Mouse (Mus musculus): ENCODE measurements around the gene Ccdc157. TPM values are rescaled to one million over a fixed set of nuclear protein-coding genes. Genes with fewer than 3 reads are reported as not detected.

Gene Ccdc157
- polyA plus RNA-seq, 1 experiment from 2014 or later, result 0.62 TPM

GRCm38 (mm10) chr11:4158676-4159075 lies 1.4 kb downstream of the Ccdc157 start:
- peaks cover 31% of the 10 kb centered on the region for H3K79me2 ChIP-seq (ENCODE audit: inconsistent target)
- no peak overlapping the region for H3K27ac ChIP-seq
- peaks cover 11% of the 10 kb centered on the region; the same call in 1 of the 2 replicates for H3K36me3 ChIP-seq (ENCODE audit: inconsistent target)
- no peak overlapping the region for H3K4me3 ChIP-seq (ENCODE audit: inconsistent target)
- 96% methylated on average over 3 of the region's 3 CpGs for WGBS (ENCODE audit: missing documents)

- no peak overlapping the region for H3K27ac ChIP-seq
- no peak overlapping the region for H3K4me3 ChIP-seq (ENCODE audit: inconsistent target)
- H3K36me3 ChIP-seq (ENCODE audit: inconsistent target), result no peaks in the 10 kb centered on the region
- 95% methylated on average over 5 of the region's 5 CpGs for WGBS (ENCODE audit: missing documents)
- peaks cover 1% of the 10 kb centered on the region for H3K79me2 ChIP-seq (ENCODE audit: inconsistent target)
Observed at GRCm38 (mm10) chr11:4155641-4156040, 4.5 kb downstream of the Ccdc157 start.

- H3K36me3 ChIP-seq (ENCODE audit: inconsistent target), result no peaks in the 10 kb centered on the region
- H3K27ac ChIP-seq, result no peak overlapping the region
- H3K4me3 ChIP-seq (ENCODE audit: inconsistent target), result no peak overlapping the region
- 87% methylated on average over 7 of the region's 7 CpGs for WGBS (ENCODE audit: missing documents)
- H3K79me2 ChIP-seq (ENCODE audit: inconsistent target), result no peaks in the 10 kb centered on the region
Observed at GRCm38 (mm10) chr11:4153694-4154093, 6.4 kb downstream of the Ccdc157 start.

GRCm38 (mm10) chr11:4149886-4150285 lies 10.2 kb downstream of the Ccdc157 start:
- Histone ChIP-seq H3K36me3 (ENCODE audit: inconsistent target) (no peaks in the 10 kb centered on the region), H3K79me2 (ENCODE audit: inconsistent target) (no peaks in the 10 kb centered on the region), H3K27ac (no peak overlapping the region), H3K4me3 (ENCODE audit: inconsistent target) (no peak overlapping the region)
- WGBS (ENCODE audit: missing documents), result 93% methylated on average over 5 of the region's 6 CpGs

GRCm38 (mm10) chr11:4148536-4149156 lies 11.4 kb downstream of the Ccdc157 start:
- WGBS (ENCODE audit: missing documents), result 90% methylated on average over 9 of the region's 9 CpGs

GRCm38 (mm10) chr11:4148120-4148519 lies 12.0 kb downstream of the Ccdc157 start:
- 100% methylated on average over 1 of the region's 5 CpGs for WGBS (ENCODE audit: missing documents)
- no peaks in the 10 kb centered on the region for H3K36me3 ChIP-seq (ENCODE audit: inconsistent target)
- no peaks in the 10 kb centered on the region for H3K79me2 ChIP-seq (ENCODE audit: inconsistent target)
- H3K4me3 ChIP-seq (ENCODE audit: inconsistent target), result no peak overlapping the region
- no peak overlapping the region for H3K27ac ChIP-seq

More at GRCm38 (mm10) chr11:4148536-4149156, 11.4 kb downstream of the Ccdc157 start:
- Histone ChIP-seq H3K27ac (no peak overlapping the region), H3K79me2 (ENCODE audit: inconsistent target) (no peaks in the 10 kb centered on the region), H3K36me3 (ENCODE audit: inconsistent target) (no peaks in the 10 kb centered on the region), H3K4me3 (ENCODE audit: inconsistent target) (no peak overlapping the region)

- 99% methylated on average over 10 of the region's 10 CpGs for WGBS (ENCODE audit: missing documents)
- H3K27ac ChIP-seq, result no peak overlapping the region
- no peaks in the 10 kb centered on the region for H3K79me2 ChIP-seq (ENCODE audit: inconsistent target)
- peaks cover 4% of the 10 kb centered on the region for H3K36me3 ChIP-seq (ENCODE audit: inconsistent target)
- no peak overlapping the region for H3K4me3 ChIP-seq (ENCODE audit: inconsistent target)
Observed at GRCm38 (mm10) chr11:4147098-4147497, 13.0 kb downstream of the Ccdc157 start.

GRCm38 (mm10) chr11:4146381-4146780 lies 13.7 kb downstream of the Ccdc157 start:
- H3K4me3 ChIP-seq (ENCODE audit: inconsistent target), result no peak overlapping the region
- H3K27ac ChIP-seq, result no peak overlapping the region
- H3K36me3 ChIP-seq (ENCODE audit: inconsistent target), result peaks cover 12% of the 10 kb centered on the region
- no peaks in the 10 kb centered on the region for H3K79me2 ChIP-seq (ENCODE audit: inconsistent target)
- WGBS (ENCODE audit: missing documents), result 92% methylated on average over 6 of the region's 6 CpGs

- no peak overlapping the region for H3K4me3 ChIP-seq (ENCODE audit: inconsistent target)
- H3K36me3 ChIP-seq (ENCODE audit: inconsistent target), result peaks cover 34% of the 10 kb centered on the region
- 94% methylated on average over 21 of the region's 21 CpGs for WGBS (ENCODE audit: missing documents)
- H3K27ac ChIP-seq, result no peak overlapping the region
- H3K79me2 ChIP-seq (ENCODE audit: inconsistent target), result no peaks in the 10 kb centered on the region
Observed at GRCm38 (mm10) chr11:4143281-4144062, 16.6 kb downstream of the Ccdc157 start.

GRCm38 (mm10) chr11:4142352-4142751 lies 17.7 kb downstream of the Ccdc157 start:
- no peak overlapping the region for H3K27ac ChIP-seq
- H3K4me3 ChIP-seq (ENCODE audit: inconsistent target), result no peak overlapping the region
- 86% methylated on average over 4 of the region's 4 CpGs for WGBS (ENCODE audit: missing documents)
- H3K36me3 ChIP-seq (ENCODE audit: inconsistent target), result peaks cover 34% of the 10 kb centered on the region
- no peaks in the 10 kb centered on the region for H3K79me2 ChIP-seq (ENCODE audit: inconsistent target)

- H3K79me2 ChIP-seq (ENCODE audit: inconsistent target), result no peaks in the 10 kb centered on the region; the same call in 1 of the 2 replicates
- H3K4me3 ChIP-seq (ENCODE audit: inconsistent target), result no peak overlapping the region
- peaks cover 34% of the 10 kb centered on the region for H3K36me3 ChIP-seq (ENCODE audit: inconsistent target)
- H3K27ac ChIP-seq, result no peak overlapping the region
Observed at GRCm38 (mm10) chr11:4141505-4141904, 18.6 kb downstream of the Ccdc157 start.

- H3K27ac ChIP-seq, result no peak overlapping the region
- H3K4me3 ChIP-seq (ENCODE audit: inconsistent target), result no peak overlapping the region
- H3K79me2 ChIP-seq (ENCODE audit: inconsistent target), result no peaks in the 10 kb centered on the region; the same call in 1 of the 2 replicates
- peaks cover 34% of the 10 kb centered on the region for H3K36me3 ChIP-seq (ENCODE audit: inconsistent target)
- 82% methylated on average over 2 of the region's 2 CpGs for WGBS (ENCODE audit: missing documents)
Observed at GRCm38 (mm10) chr11:4138964-4139363, 21.1 kb downstream of the Ccdc157 start.

GRCm38 (mm10) chr11:4134986-4135935 lies 24.8 kb downstream of the Ccdc157 start, which contains the start of gene Rnf215:
Gene Rnf215, plus strand, starts transcription at chr11:4135202.
- peaks cover 11% of the 10 kb centered on the region for H3K36me3 ChIP-seq (ENCODE audit: inconsistent target)
- WGBS (ENCODE audit: missing documents), result 1% methylated on average over 55 of the region's 66 CpGs
- peak within 1 kb of the TSS; percentile 38; the same call in 1 of the 2 replicates for H3K27ac ChIP-seq
- peak within 1 kb of the TSS; percentile 57 for H3K4me3 ChIP-seq (ENCODE audit: inconsistent target)
- no peaks in the 10 kb centered on the region; the same call in 1 of the 2 replicates for H3K79me2 ChIP-seq (ENCODE audit: inconsistent target)

GRCm38 (mm10) chr11:4134400-4134799 lies 25.7 kb downstream of the Ccdc157 start:
- no peaks in the 10 kb centered on the region; the same call in 1 of the 2 replicates for H3K79me2 ChIP-seq (ENCODE audit: inconsistent target)
- no peak overlapping the region for H3K4me3 ChIP-seq (ENCODE audit: inconsistent target)
- peaks cover 2% of the 10 kb centered on the region; the same call in 1 of the 2 replicates for H3K36me3 ChIP-seq (ENCODE audit: inconsistent target)
- WGBS (ENCODE audit: missing documents), result 53% methylated on average over 6 of the region's 6 CpGs
- H3K27ac ChIP-seq, result no peak overlapping the region
